Mouse (Mus musculus) cerebellum, adult 8-10 months (tissue): ENCODE results near the gene Acbd3.

Experiments used
- DNase-seq: peaks from one replicate; pipeline ENCODE4 v3.0.0; 2022

The Acbd3 gene

DNA sequence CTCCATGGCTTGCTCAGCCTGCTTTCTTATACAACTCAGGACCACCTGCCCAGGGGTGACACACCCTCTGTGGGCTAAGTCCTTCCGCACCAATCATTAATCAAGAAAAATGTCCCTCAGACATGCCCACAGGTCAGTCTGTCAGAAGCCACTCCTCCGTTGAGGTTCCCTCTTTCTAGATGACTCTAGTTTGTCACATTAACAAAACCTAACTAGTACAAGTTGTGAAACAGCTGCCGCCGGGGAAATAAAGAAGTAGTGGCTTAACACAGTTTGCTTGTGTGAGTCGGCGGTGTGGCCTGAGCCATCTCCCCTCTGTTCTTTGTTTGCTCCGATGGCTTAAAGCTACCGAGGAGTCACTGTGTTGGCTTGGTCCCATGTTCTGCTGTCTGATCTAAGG lies 36.8 kb downstream of the Acbd3 start:
- no peak for DNase-seq

DNA sequence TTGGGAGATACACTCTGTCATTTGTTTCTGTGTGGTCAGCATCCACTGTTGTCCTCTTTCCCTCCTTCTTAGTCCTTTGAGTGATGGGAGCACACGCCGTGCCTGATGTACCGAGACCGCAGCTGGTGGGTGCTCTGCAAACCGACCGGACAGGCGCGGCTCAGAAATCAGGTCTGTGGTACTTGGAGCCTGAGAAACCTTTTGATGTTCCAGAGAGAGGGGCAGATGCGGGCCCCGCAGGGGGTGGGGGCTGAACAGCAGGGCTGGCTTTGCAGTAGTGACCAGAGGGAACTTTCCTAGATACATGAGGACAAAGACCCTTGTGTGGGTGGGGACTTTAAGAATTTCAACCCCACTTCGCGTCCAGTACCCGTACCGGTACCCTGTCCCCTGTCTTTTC lies 37.5 kb downstream of the Acbd3 start:
- no peak for DNase-seq

DNA sequence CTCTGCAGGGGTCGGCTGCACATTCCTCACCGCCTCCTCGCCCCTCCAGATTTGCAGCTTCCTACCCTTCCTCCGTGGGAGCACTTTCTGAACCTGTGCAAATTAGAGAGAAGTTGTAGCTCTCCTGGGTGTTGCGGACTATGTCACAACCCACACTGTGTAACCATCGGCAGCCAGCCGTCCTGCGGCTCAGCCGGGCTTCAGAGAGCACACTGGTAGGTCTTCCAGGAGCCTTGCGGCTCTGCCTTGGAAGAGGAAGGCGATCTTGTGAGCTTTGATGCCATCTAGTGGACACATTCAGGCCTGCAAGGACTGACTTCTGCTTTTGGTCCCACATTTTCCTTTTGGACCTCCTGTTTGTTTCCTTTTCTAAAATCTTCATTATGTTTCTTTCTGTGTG lies 38.0 kb downstream of the Acbd3 start:
- peak; percentile 86 for DNase-seq

DNA sequence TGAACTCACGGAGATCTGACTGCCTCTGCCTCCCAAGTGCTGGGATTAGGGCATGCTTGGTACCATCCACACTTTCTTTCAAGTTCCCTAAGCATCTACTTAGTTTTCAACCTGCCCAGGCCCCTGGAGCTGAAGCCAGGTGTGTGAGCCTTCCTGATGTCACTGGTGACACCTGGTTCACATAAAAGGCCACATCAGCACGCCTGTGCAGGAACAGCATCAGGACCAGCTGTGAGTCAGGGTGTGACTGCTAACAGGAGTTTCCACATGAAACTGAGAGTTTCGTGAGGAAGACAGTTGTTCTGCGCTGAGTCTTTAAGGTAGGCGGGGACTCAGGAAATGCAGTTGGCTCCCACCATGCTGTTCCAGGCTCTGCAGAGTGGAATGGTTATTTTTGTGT lies 39.5 kb downstream of the Acbd3 start:
- no peak for DNase-seq

DNA sequence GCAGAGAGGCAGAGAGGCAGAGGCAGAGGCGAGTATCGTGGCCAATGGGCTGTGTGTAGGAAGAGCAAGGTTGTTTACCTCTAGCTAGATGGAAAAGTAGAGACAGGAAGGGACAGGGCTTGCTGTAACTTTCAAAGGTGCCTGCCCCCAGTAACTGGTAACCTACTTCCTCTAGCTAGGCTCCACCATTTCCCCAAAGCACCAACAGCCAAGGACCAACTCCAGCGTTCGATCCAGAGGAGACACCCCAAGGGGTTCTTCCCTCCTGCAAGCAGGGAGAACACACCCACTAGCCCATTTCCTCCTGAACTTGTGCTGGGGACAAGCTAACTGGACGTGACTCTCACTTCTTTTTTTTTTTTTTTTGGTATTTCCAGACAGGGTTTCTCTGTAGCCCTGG lies 40.7 kb downstream of the Acbd3 start:
- DNase-seq: no peak

DNA sequence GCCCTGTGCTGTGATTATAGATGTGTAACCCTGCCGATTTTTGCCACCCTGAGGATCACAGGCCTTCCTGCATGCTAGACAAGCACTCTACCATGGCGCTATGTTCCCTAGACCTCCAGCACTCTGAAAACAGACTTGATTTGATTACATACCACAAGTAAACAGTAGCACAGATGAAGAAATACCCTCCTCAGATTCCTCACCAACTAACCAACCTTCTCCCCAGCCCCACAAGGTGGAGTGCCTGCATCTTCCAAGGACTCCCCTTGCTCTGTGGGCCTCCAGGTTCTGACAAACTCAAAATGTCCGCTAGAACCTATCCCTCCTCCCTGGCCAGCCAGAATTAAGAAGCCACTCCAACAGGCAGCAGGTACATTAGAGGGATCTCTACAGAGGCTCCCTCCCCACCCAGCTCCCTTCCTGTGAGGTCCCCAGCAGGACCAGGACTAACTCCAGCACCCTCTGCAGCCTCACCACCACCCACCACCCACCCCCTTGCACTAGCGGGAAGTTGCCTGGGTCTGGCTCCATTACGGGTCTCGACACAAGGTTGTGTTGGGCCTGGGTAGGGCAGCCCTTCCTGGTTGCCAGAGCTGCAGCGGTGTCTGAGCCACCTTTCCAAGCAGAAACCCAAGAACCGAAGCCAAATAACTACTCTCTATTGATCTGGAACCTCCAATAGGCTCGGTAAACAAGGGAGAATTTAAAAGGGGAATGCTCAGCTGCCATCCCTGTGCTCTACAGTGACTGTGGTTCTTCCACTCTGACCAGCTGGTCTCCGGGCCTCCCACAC lies 41.9 kb downstream of the Acbd3 start:
- DNase-seq: peak; percentile 51

DNA sequence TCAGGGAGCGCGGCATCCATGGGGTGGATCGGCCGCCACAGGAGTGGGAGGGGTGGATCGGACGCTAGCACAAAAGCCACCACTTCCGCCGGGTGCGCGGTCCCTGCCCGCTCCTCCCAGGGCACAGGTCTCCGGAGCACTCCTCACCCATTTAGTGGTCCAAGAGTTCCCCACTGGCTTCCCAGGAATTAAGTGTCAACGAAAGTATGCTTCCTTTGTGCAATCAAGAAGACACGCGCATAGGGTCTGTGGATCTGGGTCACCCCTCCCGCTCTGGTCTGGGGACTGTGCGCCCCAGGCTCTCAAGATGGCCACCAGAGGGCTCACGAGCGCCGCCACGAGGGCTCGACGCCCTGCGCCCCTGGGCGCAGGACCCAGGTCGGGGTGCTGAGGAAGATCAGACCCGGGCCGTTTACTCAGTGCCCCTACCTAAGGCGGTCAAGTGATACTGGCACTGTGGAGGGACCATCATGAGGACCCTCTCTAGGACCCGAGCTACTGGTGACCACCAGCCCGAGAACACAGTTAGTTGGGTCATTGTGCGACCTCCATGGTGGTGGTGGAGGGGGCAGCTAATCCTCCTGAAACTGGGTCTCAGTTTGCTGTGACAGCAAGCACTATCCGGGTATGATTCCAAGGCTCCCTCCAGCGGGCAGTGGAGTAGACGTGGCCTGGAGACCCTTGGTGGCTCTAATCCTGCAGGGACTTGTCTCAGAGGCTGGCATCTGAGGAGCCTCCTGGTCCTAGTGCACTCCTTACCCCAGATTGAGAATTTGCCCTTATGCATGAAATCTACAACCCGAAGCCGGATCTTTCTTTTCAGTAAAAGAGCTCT lies 42.7 kb downstream of the Acbd3 start:
- peak; percentile 86 for DNase-seq

DNA sequence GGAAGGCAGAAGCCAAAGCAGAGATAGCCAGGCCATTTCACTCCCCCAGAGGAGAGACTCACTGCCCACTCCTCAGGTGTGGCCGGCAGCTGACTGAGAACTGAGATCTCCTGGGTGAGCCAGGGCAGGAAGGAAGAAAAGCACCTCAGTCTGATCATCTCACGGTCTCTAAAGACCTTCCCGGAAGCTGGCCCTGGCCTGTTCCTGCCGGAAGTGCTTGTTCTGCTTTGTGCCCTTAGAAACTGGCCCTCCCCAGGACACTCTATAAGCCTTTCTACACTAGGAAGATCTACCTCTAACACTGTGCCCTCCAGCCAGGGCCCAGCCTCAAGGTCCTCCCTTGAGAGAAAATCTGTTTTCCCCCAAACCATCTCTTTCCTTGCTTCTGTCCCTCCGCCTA lies 45.5 kb downstream of the Acbd3 start:
- no peak for DNase-seq

DNA sequence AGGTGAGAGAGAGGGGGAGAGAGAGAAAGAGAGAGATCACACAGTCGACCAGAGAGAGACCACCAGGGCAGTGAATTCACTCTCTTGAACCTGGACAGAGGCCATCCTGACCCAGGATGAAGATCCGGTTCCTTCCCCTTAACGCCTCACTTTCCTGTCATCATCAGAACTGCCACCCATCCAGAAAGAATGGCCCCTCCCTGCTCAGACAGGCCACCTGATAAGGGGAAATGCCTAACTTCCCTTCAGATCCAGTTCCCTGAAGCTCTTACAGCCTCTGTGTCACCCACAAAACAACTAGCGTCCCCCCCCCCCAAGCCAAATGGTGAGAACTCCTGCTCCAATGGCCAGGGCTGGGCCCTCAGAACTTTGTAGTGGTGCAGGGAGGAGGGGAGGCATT lies 45.9 kb downstream of the Acbd3 start:
- DNase-seq: no peak

DNA sequence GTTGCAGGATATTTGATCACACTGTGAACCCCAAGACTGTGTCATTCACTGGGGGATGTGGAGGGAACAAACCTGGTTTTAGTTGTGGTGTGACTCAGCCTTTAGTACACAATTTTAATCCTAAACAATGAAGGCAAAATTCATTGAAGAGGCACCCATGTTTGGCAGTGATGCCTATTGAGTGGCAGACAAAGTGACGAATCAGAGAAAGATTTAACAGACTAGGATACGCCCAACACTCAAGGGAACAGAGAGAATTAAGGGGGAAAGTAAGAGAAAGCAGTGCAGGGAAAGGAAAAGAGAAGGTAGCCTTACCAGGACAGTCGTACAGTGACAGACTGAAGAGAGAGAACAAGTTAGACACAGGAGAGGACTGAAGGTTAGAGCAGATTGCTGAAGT lies 46.4 kb downstream of the Acbd3 start:
- DNase-seq: no peak

DNA sequence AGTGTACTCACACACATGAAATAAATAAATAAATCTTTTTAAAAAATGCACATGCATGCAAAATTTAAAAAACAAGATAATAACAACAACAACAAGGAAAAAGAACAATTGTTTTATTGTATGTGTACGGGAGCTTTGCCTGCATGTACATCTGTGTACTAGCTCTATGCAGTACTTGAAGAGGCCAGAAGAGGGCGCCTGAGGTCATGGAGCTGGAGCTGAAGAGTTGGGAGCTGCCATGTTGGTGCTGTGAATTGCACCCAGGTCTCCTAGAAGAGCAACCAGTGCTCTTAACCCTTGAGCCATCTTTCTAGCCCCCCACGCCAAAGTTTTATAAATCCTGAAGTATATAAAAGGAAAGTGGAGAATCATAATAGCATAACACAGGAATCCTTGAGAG lies 48.8 kb downstream of the Acbd3 start:
- DNase-seq: no peak

DNA sequence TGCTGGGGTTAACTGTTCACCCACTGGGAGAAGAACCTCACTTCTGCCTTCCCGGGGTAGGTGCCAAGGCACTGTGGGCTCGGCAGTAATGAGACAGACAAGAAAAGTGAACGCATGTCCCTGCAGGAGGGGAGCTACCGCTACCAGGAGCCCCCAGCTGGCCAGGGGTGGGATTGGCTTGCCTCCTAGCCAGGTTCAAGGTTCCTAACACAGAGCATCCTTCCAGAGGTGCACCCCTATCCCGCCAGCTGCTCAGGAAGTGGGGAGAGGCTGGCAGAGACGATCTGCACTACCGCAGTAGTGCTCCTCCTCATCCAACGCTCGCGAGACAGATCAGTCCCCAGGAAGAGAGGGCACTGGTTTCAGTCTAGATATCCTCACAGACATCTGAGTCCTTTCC lies 49.5 kb downstream of the Acbd3 start:
- DNase-seq: no peak

DNA sequence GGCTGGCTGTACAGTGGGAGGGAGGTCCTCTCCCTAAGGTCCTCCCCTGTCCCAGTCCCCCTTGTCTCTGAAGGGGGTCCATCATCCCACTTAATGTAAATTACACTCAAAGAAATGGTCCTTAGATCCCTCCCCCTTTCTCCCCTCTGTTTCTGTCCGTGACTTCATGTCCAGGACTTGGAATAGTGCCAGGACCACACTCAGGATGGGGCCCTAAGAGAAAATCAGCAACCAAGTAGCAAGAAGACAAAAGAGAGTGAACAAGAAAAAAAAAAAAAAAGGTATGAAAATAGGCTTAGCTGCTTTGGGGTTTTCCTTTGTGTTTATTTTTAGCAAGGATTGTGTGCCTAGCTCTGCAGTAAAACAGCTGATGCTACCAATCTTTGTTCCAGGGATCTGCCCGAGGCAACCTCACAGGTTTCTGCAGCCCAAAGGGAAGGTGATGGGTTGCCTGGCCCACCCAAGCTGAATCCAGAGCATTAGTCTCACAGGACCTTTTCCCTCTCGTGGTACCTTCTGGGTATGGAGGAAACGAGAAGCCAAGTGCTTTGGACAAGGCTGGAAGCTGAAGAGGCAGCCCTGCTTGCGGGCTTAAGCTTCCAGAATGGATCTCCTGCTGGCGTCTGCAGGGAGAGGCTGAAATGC lies 50.1 kb downstream of the Acbd3 start:
- DNase-seq: no peak

DNA sequence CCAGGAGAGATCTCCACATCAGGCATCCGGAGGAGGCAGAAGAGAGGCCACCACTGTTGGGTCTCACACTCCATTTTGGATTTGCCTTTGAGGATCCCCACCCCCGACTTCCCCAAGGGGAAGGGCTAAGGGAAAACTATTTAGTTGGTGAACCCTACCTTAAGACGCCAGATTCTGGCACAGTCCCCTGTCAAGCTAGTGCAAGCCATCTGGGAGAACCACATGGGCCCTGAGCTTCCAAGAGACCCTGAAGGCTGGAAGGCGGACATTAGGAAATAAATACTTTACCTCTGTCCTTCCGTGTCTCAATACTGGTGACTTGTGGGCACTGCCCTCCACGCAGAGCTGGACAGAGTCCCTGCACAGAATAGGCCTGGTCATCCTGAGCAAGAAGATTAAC lies 50.7 kb downstream of the Acbd3 start:
- DNase-seq: no peak

DNA sequence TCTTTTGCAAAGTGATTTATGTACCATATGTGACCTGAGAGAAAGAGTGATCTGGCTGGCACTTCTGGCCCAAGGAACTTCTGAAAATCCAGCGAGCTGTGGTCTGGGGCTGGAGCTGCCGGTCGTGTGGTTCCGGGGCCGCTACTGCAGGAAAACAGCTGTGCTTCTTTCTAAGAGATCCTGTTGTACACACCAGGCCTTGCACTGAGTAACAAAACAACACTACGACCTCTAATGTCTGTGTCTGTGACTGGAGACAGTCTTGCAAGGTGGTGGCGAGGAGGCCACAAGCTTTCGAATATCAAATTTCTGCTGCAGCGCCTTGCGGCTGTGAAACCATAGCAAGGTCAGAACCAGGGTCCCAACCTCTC lies 51.4 kb downstream of the Acbd3 start:
- DNase-seq: no peak

DNA sequence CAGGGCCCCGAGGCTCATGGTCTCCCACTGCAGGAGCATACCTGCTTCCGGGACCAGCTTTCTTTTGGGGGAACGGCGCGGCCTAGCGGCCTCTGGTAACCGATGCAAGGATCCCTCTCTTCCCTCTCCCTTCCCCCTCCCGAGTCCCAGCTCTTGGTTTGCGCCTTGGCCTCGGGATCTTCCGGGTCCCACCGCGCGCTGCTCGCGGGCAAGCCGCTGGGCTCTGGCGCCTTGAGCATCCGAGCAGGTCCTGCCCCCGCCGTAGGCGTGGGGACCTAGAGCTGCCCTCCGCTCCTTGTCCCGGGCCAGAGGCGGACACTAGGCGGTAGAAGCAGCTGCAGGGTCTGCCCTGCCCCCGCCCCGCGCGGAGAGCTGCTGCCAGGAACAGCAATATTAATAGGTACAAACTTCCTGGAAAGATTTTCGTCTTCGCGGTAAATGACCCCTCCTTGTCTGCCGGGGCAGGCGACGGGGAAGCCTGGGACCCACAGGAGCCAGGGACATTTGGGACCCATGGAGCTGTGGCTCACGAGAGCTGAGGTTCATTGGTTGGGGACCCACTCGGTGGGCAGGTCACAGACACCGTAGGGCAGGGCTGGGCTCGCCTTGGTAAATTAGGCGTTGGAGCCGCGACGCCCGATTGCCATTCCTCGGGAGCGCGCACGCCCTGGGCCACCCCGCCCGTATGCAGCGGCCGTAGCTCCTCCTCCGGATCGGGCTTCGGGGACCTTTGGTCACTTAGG lies 52.0 kb downstream of the Acbd3 start:
- DNase-seq: peak; percentile 85

DNA sequence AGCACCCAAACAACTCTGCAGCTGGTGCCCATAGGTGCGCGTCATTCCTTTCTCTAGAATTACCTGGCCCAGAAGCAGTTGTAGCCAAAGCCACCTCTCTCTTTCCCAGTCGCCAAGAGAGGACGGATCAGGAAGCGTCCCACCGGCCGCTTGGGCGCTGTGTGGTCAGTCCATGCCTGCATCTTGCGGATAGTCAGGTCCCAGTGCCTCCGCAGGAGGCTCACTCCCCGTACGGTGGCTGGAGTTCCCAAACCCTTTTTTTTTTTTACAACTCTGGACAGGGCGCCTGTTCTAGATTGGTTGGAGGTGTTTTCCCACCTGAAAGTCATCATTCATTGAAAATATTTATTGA lies 52.5 kb downstream of the Acbd3 start:
- DNase-seq: no peak

DNA sequence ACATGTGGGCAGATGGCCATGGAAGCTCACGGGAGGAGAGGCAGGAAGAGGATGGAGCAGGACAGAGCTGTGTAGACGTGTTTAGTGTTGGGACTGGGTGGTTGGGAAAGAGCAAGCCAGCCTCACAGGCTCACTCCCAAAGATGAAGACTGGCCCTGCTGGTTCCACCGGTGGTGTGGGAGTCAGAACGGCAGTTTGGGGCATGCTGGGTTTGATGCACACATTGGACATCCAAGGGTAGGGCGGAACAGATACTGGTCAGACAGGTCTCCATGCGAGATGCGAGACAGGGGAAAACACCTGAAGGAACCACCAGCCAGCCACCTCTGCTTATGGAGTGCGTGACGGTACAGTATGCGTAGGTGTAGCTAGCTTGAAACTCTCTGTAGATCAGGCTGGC lies 53.1 kb downstream of the Acbd3 start:
- DNase-seq: no peak

DNA sequence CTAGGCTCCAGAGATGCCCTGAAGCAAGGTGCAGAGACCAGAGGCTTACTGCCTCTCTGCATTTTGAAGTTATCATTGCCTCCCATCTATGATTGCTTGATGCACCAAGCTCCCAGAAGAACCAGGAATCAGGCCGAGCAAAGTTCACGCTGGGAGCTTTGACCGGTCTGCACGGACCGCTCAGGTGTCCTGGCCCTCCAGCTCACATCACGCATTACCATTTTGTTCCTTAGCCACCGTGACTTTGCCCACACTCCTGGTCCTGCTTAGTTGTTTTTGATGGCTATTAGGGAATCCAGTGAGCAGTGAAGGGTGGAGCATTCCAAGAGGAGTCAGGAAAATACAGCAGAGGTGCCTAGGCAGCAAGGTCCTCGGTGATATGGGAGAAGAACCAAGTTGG lies 54.4 kb downstream of the Acbd3 start:
- no peak for DNase-seq

DNA sequence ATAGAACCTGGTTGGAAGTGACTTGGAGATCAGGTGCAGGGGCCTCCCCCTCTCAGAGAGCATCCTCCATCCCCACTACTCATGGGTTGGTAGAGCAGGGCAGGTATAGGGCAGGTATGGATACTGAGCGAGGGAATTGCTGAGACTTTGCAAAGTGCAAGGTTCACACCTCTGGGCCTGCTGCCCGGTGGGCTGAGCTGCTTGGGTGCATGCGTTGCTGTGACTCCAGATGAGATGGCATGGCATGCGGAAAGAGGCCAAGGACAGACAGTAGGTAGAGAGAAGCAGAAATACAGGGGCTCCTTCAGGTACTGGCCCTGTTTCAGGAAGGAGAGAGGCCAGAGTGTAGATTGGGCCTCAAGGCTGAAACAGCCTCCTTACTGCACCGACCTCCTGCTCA lies 55.4 kb downstream of the Acbd3 start:
- DNase-seq: no peak

DNA sequence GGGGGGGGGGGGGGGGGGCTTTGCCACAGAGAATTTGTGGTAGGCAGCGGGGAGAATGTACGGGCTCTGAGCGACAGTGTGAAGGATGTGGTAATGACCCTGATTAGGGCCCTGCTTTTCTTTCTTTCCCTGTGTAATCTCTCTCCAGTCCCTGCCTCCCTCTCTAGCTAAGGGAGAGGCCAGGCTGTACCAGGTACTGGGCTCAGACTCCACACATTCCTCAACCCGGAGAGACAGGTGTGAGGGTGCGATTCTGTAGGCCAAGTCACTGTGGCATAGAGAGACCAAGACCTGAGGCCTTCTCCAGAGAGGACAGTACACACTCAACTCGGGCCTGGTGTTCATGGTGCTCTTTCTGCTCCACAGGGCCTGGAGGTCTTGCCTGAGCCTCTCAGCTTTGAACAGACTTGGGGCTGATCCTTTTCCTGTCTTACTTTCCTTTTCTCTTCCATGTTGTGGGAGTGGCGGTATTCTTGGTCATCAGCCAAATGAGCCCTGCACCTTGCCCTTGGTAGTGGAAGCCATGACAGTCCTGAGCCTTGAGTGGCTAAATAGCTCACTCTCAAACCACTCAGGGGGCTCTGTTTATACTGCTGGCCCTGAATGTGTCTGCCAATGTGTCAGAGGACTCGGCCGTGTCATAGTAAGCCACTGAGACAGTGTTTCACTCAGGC lies 57.2 kb downstream of the Acbd3 start:
- no peak for DNase-seq

DNA sequence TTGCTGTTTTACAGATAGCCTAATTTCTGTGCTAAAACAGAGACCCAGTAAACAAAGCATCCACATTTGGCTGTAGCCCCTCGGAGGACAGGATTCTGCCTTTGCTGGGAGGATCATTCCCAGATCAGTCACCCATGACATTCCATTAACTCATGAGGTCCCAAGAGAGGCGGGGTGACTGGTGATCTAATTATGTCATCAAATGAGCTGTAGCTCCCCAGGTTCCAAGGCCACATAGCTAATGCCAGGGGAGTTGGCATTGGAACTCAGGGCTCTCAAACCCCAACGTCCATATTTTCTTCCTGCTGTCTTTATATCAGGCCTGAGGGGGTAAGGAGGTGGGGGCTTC lies 57.7 kb downstream of the Acbd3 start:
- DNase-seq: no peak
